Mouse (Mus musculus): ENCODE results near the gene Fars2. TPM values are rescaled to one million over a fixed set of nuclear protein-coding genes. Genes with fewer than 3 reads are reported as not detected.

The Fars2 gene
- total RNA-seq, 2 experiments from 2014 or later = 36.5 to 37.9 TPM

- intact Hi-C loops (cut with DNase I; ENCODE audit: low total_unique reads) = no loop called here
- no peak for DNase-seq
Measured at GRCm38 (mm10) chr13:36203014-36203413, 85.8 kb downstream of the Fars2 start.

- no peak for DNase-seq
- intact Hi-C loops (cut with DNase I; ENCODE audit: low total_unique reads) = no loop called here
Measured at GRCm38 (mm10) chr13:36204320-36204719, 87.1 kb downstream of the Fars2 start.

GRCm38 (mm10) chr13:36210965-36211364, 93.8 kb downstream of the Fars2 start:
- intact Hi-C loops (cut with DNase I; ENCODE audit: low total_unique reads) = no loop called here
- no peak for DNase-seq

GRCm38 (mm10) chr13:36214056-36214455, 96.8 kb downstream of the Fars2 start:
- DNase-seq = no peak
- intact Hi-C loops (cut with DNase I; ENCODE audit: low total_unique reads) = no loop called here

- no peak for DNase-seq
- intact Hi-C loops (cut with DNase I; ENCODE audit: low total_unique reads) = no loop called here
Measured at GRCm38 (mm10) chr13:36216005-36216404, 98.8 kb downstream of the Fars2 start.

GRCm38 (mm10) chr13:36218347-36218746, 101.1 kb downstream of the Fars2 start:
- intact Hi-C loops (cut with DNase I; ENCODE audit: low total_unique reads) = no loop called here
- DNase-seq = no peak

GRCm38 (mm10) chr13:36219506-36219905, 102.3 kb downstream of the Fars2 start:
- no peak for DNase-seq
- intact Hi-C loops (cut with DNase I; ENCODE audit: low total_unique reads) = no loop called here

- intact Hi-C loops (cut with DNase I; ENCODE audit: low total_unique reads) = no loop called here
- no peak for DNase-seq
Measured at GRCm38 (mm10) chr13:36221897-36222296, 104.7 kb downstream of the Fars2 start.

GRCm38 (mm10) chr13:36222721-36223120, 105.5 kb downstream of the Fars2 start:
- no peak for DNase-seq
- intact Hi-C loops (cut with DNase I; ENCODE audit: low total_unique reads) = no loop called here

- intact Hi-C loops (cut with DNase I; ENCODE audit: low total_unique reads) = no loop called here
- no peak for DNase-seq
Measured at GRCm38 (mm10) chr13:36224431-36224830, 107.2 kb downstream of the Fars2 start.

- DNase-seq = no peak
- intact Hi-C loops (cut with DNase I; ENCODE audit: low total_unique reads) = no loop called here
Measured at GRCm38 (mm10) chr13:36242261-36242660, 125.0 kb downstream of the Fars2 start.

GRCm38 (mm10) chr13:36253936-36254335, 136.7 kb downstream of the Fars2 start:
- intact Hi-C loops (cut with DNase I; ENCODE audit: low total_unique reads) = no loop called here
- no peak for DNase-seq

- DNase-seq = no peak
- intact Hi-C loops (cut with DNase I; ENCODE audit: low total_unique reads) = no loop called here
Measured at GRCm38 (mm10) chr13:36257213-36257612, 140.0 kb downstream of the Fars2 start.

- intact Hi-C loops (cut with DNase I; ENCODE audit: low total_unique reads) = no loop called here
- DNase-seq = no peak
Measured at GRCm38 (mm10) chr13:36259754-36260153, 142.5 kb downstream of the Fars2 start.

GRCm38 (mm10) chr13:36261299-36261698, 144.1 kb downstream of the Fars2 start:
- intact Hi-C loops (cut with DNase I; ENCODE audit: low total_unique reads) = no loop called here
- no peak for DNase-seq

- intact Hi-C loops (cut with DNase I; ENCODE audit: low total_unique reads) = no loop called here
- DNase-seq = no peak
Measured at GRCm38 (mm10) chr13:36263240-36264095, 146.3 kb downstream of the Fars2 start.

- intact Hi-C loops (cut with DNase I; ENCODE audit: low total_unique reads) = no loop called here
- DNase-seq = no peak
Measured at GRCm38 (mm10) chr13:36264391-36264790, 147.2 kb downstream of the Fars2 start.

- no peak for DNase-seq
- intact Hi-C loops (cut with DNase I; ENCODE audit: low total_unique reads) = no loop called here
Measured at GRCm38 (mm10) chr13:36265342-36265744, 148.1 kb downstream of the Fars2 start.

GRCm38 (mm10) chr13:36267399-36267798, 150.2 kb downstream of the Fars2 start:
- DNase-seq = no peak
- intact Hi-C loops (cut with DNase I; ENCODE audit: low total_unique reads) = no loop called here

GRCm38 (mm10) chr13:36270867-36271266, 153.7 kb downstream of the Fars2 start:
- DNase-seq = no peak
- intact Hi-C loops (cut with DNase I; ENCODE audit: low total_unique reads) = loop anchor here (10.0 kb wide), 1 partner anchor 246 kb away; no protein-coding TSS in a partner anchor

GRCm38 (mm10) chr13:36273497-36273896, 156.3 kb downstream of the Fars2 start:
- no peak for DNase-seq
- intact Hi-C loops (cut with DNase I; ENCODE audit: low total_unique reads) = loop anchor here (10.0 kb wide), 1 partner anchor 249 kb away; no protein-coding TSS in a partner anchor

Data from gastrocnemius, postnatal 14 days (tissue).